Mouse (Mus musculus) midbrain, embryonic 14.5 days (tissue): ENCODE measurements at regions not wholly inside any gene's neighbourhood (a gene's known extent, or its start where the extent isn't known, plus 50 kb on each side); places are given as distances from the start of the nearest gene placed in this dataset.

ENCODE experiments used
- ATAC-seq: fragments of 200-750 bp; cut with Nextera tagmentation; 2 replicates; pipeline ENCODE4 v1.8.0; 2017; ENCODE audit warnings: moderate number of reproducible peaks, moderate library complexity; ENCODE audit not compliant: low FRiP score, low TSS enrichment
- DNase-seq: peaks from one replicate; pipeline ENCODE4 v3.0.0-alpha.2; 2015
- H3K27ac ChIP-seq: fragments of 300-500 bp; sonication (generic); replicated peaks from 2 replicates; pipeline ENCODE4 v1.5.1; 2014; ENCODE audit warnings: mild to moderate bottlenecking, low read depth, low read length, moderate library complexity
- H3K27me3 ChIP-seq: fragments of 300-500 bp; sonication (generic); 2 replicates; pipeline ENCODE4 v1.6.1; 2014; ENCODE audit warnings: low read length, control low read depth, mixed read lengths; ENCODE audit not compliant: control insufficient read depth, insufficient read depth
- H3K36me3 ChIP-seq: fragments of 300-500 bp; sonication (generic); 2 replicates; pipeline ENCODE4 v1.6.1; 2014; ENCODE audit warnings: low read length, control low read depth; ENCODE audit not compliant: control insufficient read depth, insufficient read depth
- H3K4me1 ChIP-seq: fragments of 300-500 bp; sonication (generic); 2 replicates; pipeline ENCODE4 v1.6.1; 2014; ENCODE audit warnings: mild to moderate bottlenecking, antibody characterized with exemption, low read length, control low read depth; ENCODE audit not compliant: control insufficient read depth, insufficient read depth
- H3K4me2 ChIP-seq: fragments of 300-500 bp; sonication (generic); 2 replicates; pipeline ENCODE4 v1.6.1; 2014; ENCODE audit warnings: mild to moderate bottlenecking, low read length, moderate library complexity
- H3K4me3 ChIP-seq: fragments of 300-500 bp; sonication (generic); replicated peaks from 2 replicates; pipeline ENCODE4 v1.5.1; 2014; ENCODE audit warnings: low read depth, low read length
- H3K9ac ChIP-seq: fragments of 300-500 bp; sonication (generic); replicated peaks from 2 replicates; pipeline ENCODE4 v1.6.1; 2014; ENCODE audit warnings: mild to moderate bottlenecking, low read length, moderate library complexity
- H3K9me3 ChIP-seq: fragments of 300-500 bp; sonication (generic); 2 replicates; pipeline ENCODE4 v1.6.1; 2016; ENCODE audit warnings: low read length, control low read depth, mixed read lengths; ENCODE audit not compliant: control insufficient read depth
- WGBS: fragments of 180-500 bp; shearing (Covaris S2); extraction: QIAGEN DNeasy Blood & Tissue Kit; methylation state at CpG from one replicate; pipeline ENCODE4 v1.1.7; 2014; 5-methylcytosine and 5-hydroxymethylcytosine counted together

- 69% methylated on average over 3 of the region's 3 CpGs for WGBS
- Histone ChIP-seq H3K4me1 (0 out of 2 replicates have a peak, but pooled peaks cover 3% of the 10 kb centered on the region), H3K4me2 (no peak overlapping the region), H3K9me3 (no peaks in the 10 kb centered on the region), H3K27ac (0 out of 2 replicates have a peak overlapping the region, but pooled peaks have one; percentile 13), H3K9ac (no peak overlapping the region), H3K27me3 (no peaks in the 10 kb centered on the region), H3K36me3 (no peaks in the 10 kb centered on the region), H3K4me3 (no peak overlapping the region)
- ATAC-seq (no peak), DNase-seq (peak; percentile 15)
These were observed 786.2 kb downstream of the Car8 start for GRCm38 (mm10) chr4:7452678-7453077.

DNA sequence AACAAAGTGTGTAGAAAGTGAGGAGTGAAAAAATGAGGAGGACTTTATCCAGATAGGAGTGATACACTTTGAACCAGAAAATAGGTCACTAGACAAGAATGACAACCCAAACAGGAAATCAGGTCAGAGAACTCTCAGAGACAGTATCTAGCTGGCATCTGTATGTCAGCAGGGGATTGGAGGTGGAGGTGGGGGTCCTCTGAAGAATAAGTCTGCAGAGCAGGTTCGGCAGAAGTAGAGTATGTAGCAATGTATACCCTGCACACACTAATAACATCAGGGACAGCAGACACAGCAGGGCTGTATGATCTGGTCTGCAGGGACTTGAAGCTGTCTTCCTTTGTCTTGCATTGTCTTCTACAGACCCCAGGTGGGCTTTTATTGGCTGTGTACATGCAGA lies 787.9 kb downstream of the Car8 start:
- Histone ChIP-seq H3K4me2 (no peak overlapping the region), H3K9ac (no peak overlapping the region), H3K27ac (no peak overlapping the region), H3K9me3 (no peaks in the 10 kb centered on the region), H3K4me3 (no peak overlapping the region), H3K4me1 (0 out of 2 replicates have a peak, but pooled peaks cover 3% of the 10 kb centered on the region), H3K36me3 (no peaks in the 10 kb centered on the region), H3K27me3 (no peaks in the 10 kb centered on the region)
- DNase-seq = no peak
- WGBS = 60% methylated on average over 1 of the region's 1 CpGs
- no peak for ATAC-seq

GRCm38 (mm10) chr4:7429308-7429707 lies 809.5 kb downstream of the Car8 start:
- no peaks in the 10 kb centered on the region for H3K27me3 ChIP-seq
- H3K4me1 ChIP-seq = no peaks in the 10 kb centered on the region
- H3K9ac ChIP-seq = no peak overlapping the region
- 89% methylated on average over 3 of the region's 3 CpGs for WGBS
- no peak overlapping the region for H3K4me3 ChIP-seq
- H3K36me3 ChIP-seq = no peaks in the 10 kb centered on the region
- no peak overlapping the region for H3K4me2 ChIP-seq
- H3K9me3 ChIP-seq = no peaks in the 10 kb centered on the region
- no peak for ATAC-seq
- no peak overlapping the region for H3K27ac ChIP-seq
- no peak for DNase-seq

- Histone ChIP-seq H3K4me1 (no peaks in the 10 kb centered on the region), H3K4me2 (no peak overlapping the region), H3K9ac (no peak overlapping the region), H3K27me3 (no peaks in the 10 kb centered on the region), H3K27ac (no peak overlapping the region), H3K9me3 (no peaks in the 10 kb centered on the region), H3K36me3 (no peaks in the 10 kb centered on the region), H3K4me3 (no peak overlapping the region)
- peak; percentile 4 for DNase-seq
- ATAC-seq = no peak; the same call in 1 of the 2 replicates
These were observed 814.8 kb downstream of the Car8 start for GRCm38 (mm10) chr4:7424081-7424480.

GRCm38 (mm10) chr4:7423204-7423603 lies 815.6 kb downstream of the Car8 start:
- no peak overlapping the region for H3K4me2 ChIP-seq
- H3K36me3 ChIP-seq = no peaks in the 10 kb centered on the region
- no peaks in the 10 kb centered on the region for H3K9me3 ChIP-seq
- H3K27ac ChIP-seq = no peak overlapping the region
- H3K9ac ChIP-seq = no peak overlapping the region
- 76% methylated on average over 4 of the region's 4 CpGs for WGBS
- DNase-seq (no peak), ATAC-seq (peak; percentile 17; the same call in 1 of the 2 replicates)
- no peaks in the 10 kb centered on the region for H3K4me1 ChIP-seq
- no peaks in the 10 kb centered on the region for H3K27me3 ChIP-seq
- H3K4me3 ChIP-seq = no peak overlapping the region

DNA sequence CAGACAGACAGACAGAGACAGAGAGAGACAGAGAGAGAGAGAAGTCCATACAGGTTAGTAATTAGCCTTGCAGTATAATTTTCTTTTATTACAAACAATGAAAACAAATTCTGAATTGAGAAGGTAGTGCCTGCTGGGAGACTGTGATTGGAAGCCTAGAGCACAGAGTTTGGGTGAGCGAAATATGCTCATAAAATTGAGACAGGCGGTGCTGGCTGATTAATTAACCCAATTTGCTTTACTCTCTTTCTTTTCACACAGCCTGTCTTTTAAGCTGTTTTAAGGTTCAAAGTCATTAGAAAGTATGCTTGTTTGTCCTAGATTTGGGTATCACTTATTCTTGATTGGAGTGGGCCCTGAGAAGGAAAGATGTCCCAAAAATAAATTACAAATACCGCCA lies 816.1 kb downstream of the Car8 start:
- H3K27ac ChIP-seq = no peak overlapping the region
- H3K4me2 ChIP-seq = no peak overlapping the region
- H3K9me3 ChIP-seq = no peaks in the 10 kb centered on the region
- no peaks in the 10 kb centered on the region for H3K36me3 ChIP-seq
- 94% methylated on average over 3 of the region's 3 CpGs for WGBS
- H3K4me3 ChIP-seq = no peak overlapping the region
- no peak for DNase-seq
- no peak overlapping the region for H3K9ac ChIP-seq
- ATAC-seq = no peak
- H3K4me1 ChIP-seq = no peaks in the 10 kb centered on the region
- no peaks in the 10 kb centered on the region for H3K27me3 ChIP-seq

- no peak for ATAC-seq
- no peak overlapping the region for H3K4me2 ChIP-seq
- no peaks in the 10 kb centered on the region for H3K27me3 ChIP-seq
- 86% methylated on average over 2 of the region's 2 CpGs for WGBS
- no peaks in the 10 kb centered on the region for H3K9me3 ChIP-seq
- no peak overlapping the region for H3K9ac ChIP-seq
- H3K36me3 ChIP-seq = no peaks in the 10 kb centered on the region
- no peak overlapping the region for H3K4me3 ChIP-seq
- no peak overlapping the region for H3K27ac ChIP-seq
- no peak for DNase-seq
- H3K4me1 ChIP-seq = no peaks in the 10 kb centered on the region
These were observed 824.5 kb downstream of the Car8 start for GRCm38 (mm10) chr4:7414301-7414700.

GRCm38 (mm10) chr4:7392696-7393095 lies 846.1 kb downstream of the Car8 start:
- Histone ChIP-seq H3K4me1 (0 out of 2 replicates have a peak, but pooled peaks cover 3% of the 10 kb centered on the region), H3K4me3 (no peak overlapping the region), H3K36me3 (no peaks in the 10 kb centered on the region), H3K27ac (no peak overlapping the region), H3K27me3 (no peaks in the 10 kb centered on the region), H3K9ac (no peak overlapping the region), H3K9me3 (no peaks in the 10 kb centered on the region), H3K4me2 (no peak overlapping the region)
- WGBS = 29% methylated on average over 1 of the region's 1 CpGs
- ATAC-seq (no peak), DNase-seq (peak; percentile 19)

- no peaks in the 10 kb centered on the region for H3K27me3 ChIP-seq
- WGBS = 86% methylated on average over 7 of the region's 7 CpGs
- DNase-seq = peak; percentile 83
- ATAC-seq = no peak
- no peaks in the 10 kb centered on the region for H3K36me3 ChIP-seq
- H3K4me3 ChIP-seq = no peak overlapping the region
- H3K4me2 ChIP-seq = no peak overlapping the region
- no peaks in the 10 kb centered on the region for H3K9me3 ChIP-seq
- H3K9ac ChIP-seq = no peak overlapping the region
- H3K27ac ChIP-seq = no peak overlapping the region
- 0 out of 2 replicates have a peak, but pooled peaks cover 3% of the 10 kb centered on the region for H3K4me1 ChIP-seq
These were observed 847.2 kb downstream of the Car8 start for GRCm38 (mm10) chr4:7391596-7391995.
